Mouse (Mus musculus) cerebellum, postnatal 36 days (tissue): ENCODE measurements around the gene Ficd.
A peak's percentile ranks its signal among the peaks of the same experiment; 100 is the strongest.

Source experiments
- DNase-seq, 2 experiments: peaks; one replicate each; pipeline ENCODE4 v3.0.0; 2021 to 2022; ENCODE audit warnings: mixed read lengths in 2 of 2

The Ficd gene

DNA sequence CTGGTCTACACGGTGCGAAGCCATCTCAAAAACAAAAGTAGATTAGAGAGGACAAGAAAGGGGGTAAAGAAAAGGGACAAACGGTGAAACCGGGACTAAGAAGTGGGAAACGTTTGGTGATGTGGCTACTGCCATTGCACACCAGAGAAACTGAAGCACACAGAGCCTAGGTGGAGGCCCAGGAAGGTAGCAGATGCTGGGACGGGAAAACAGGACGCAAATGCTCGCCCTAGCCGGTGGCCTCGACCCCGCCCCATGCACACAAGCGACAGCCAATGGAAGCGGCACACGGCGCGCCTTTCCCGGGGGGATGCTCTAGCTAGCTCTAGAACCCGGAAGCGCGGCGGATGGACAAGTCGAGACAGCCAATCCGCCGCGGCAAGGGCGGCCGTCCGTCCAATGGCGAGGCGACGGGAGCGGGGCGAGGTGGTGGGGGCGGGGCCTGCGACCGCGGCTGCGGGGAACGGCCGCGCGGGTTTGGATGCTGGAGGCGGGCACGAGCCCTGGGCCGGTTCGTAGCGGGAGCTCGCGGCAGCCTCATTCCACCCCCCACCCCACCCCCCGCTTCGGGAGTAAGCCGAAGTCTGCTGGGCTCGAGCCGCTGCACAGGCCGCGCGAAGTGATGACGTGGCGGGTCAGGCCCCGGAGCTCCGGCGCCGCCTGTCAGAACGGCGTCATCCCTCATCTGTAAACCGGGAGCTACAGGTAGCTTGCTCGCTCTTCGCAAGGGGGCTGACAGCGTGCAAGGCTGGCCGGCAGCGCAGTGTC, at the start of gene Ficd:
Gene Ficd (plus strand): TSS at position 459 of the 768 bp plus-strand sequence.
- DNase-seq = peak; percentile 90 to 92

DNA sequence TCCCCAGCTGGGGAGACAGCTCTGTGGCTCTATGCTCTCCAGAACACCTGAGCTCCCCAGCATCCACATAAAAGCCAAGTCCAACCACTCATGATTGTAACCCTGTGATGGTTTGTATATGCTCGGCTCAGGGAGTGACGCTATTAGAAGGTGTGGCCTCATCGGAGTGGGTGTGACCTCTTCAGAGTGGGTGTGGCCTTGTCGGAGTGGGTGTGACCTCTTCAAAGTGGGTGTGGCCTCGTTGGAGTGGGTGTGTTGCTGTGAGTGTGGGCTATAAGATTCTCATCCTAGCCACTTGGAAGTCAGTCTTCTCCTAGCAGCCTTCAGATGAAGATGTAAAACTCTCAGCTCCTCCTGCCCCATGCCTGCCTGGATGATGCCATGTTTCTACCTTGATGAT, 48.1 kb upstream of the Ficd start:
- DNase-seq = no peak

- peak in 1 of 2 experiments; percentile 39 for DNase-seq
Measured at GRCm38 (mm10) chr5:113690069-113690548, 45.5 kb upstream of the Ficd start.

GRCm38 (mm10) chr5:113690866-113691265, 44.7 kb upstream of the Ficd start:
- DNase-seq = no peak

DNA sequence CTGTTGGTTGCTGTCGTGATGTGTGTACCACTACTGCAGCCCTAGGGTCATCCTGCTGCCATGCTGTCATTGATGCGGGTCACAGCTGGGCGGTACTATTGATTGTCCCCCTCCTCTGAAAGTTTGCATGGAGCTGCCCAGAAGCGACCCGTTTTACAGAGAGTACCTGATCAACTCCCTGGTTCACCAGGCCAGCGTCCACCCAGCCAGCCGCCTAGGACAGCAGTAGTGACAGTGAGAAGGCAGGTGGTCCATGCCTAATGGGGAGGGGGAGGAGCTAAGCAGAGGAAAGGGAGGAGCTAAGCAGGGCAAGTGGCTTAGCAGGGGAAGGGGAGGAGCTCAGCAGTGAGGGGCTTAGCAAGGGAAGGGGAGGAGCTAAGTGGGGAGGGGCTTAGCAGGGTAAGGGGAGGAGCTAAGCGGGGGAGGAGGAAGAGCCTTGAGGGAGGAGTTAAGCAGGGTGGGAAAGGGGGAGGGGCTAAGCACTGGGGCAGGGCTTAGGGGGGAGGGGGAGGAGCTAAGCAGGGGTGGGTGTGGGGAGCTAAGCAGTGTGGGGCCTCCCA, 42.3 kb upstream of the Ficd start:
- DNase-seq = no peak

DNA sequence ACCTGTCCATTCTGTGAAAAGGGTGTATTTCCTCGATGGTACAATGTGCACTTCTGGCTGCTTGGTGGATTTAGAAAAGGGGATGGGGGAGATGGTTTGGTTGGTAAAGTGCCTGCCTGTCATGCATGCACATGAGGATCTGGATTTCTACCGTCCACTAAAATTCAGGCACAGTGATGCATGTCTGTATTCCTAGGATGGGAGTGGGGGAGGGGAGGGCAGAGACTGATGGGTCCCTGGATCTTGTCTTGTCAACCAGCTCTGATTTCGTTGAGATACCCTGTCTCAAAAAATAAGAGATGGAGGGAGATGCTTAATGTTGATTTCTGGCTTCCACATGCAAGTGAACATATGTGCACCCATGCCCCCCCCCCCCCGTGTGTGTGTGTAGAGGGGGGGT, 41.6 kb upstream of the Ficd start:
- DNase-seq = no peak

- DNase-seq = no peak
Measured at GRCm38 (mm10) chr5:113694415-113694814, 41.2 kb upstream of the Ficd start.

- DNase-seq = no peak
Measured at GRCm38 (mm10) chr5:113700388-113701023, 35.1 kb upstream of the Ficd start.

DNA sequence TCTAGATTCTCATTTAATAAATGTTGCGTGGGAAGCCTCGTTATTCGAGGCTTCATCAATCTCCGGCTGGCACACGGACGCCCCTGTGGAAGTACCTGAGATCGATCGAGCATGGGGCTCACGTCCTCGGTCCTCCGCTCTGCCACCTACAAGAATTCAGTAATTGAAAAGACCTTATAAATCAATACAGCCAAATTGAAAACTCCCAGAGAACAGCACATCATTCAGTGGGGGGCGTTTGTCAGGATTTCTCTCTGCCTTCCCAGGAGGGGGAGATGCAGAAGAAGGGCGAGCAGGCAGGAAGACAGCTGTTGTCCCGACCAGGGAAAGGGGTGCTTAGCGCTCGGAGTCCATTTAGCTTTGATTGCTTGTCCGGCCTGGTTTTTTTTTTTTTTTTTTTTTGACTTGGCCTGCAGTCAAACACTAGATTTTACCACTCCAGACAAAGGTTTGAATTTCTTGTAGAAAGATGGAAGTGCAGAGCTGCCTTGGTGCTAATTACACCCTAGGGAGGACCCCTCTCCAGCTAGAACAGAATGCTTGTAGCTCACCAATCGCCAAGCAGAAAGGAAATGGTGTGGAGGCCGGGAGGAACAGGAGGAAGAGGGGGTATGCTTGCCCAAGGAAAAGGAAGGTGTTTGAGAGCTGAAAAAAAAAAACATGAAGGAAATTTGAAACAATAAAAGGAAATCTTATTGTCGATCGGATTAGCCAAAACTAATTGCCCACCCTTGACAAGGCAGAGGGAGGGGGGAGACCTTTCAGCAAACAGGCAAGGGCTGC, 31.6 kb upstream of the Ficd start:
- no peak for DNase-seq

DNA sequence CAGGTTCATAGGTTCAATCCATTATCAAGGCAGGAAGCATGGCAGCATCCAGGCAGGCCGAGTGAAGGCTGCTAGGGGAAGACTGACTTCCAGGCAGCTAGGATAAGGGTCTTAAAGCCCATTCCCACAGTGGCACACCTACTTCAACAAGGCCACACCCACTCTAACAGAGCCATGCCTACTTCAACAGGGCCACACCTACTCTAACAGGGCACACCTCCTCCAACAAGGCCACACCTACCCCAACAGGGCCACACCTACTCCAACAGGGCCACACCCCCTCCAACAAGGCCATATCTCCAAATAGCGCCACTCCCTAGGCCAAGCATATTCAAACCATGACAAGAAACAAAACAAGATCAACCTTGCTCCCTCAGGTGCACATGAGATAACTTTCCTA, 22.7 kb upstream of the Ficd start:
- no peak for DNase-seq

DNA sequence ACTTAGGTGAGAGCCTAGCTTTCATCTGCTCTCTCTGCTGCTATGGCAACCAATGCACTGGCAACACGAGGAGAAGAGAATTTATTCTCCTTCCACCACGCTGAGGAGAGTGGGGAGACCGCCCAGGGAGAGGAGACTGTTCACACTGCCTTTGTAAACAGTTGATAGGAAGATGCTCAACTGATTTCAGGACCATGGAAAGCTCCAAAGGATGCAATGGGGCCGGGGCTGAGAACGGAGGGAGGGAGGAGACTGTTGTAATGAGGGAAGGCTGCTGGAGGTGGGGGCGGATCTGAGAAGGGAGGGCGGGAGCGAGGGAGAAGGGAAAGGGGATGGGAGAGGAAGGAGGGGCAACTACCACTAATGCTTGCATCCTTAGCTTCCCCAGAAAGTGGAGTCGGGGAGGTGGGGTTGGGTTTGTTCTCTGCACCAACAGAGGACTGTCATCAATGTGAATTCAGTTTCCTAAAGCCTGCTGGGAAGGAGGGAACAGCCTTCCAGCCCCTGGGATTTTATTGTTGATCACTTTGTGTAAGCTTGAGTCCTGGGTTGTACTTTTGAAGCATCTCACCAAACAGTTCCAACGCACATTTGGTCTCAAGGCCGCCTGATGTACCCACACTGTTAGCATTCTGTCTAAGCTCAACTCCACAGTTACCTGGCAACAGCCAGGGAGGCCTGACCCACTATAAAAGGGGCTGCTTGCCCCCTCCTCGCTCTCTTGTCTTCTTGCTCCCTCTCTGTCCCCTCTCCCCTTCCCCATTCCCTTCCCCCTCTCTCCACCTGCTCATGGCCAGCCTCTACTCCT, 18.8 kb upstream of the Ficd start:
- DNase-seq = no peak

GRCm38 (mm10) chr5:113719221-113719661, 16.4 kb upstream of the Ficd start:
- peak; percentile 57 to 66 for DNase-seq

DNA sequence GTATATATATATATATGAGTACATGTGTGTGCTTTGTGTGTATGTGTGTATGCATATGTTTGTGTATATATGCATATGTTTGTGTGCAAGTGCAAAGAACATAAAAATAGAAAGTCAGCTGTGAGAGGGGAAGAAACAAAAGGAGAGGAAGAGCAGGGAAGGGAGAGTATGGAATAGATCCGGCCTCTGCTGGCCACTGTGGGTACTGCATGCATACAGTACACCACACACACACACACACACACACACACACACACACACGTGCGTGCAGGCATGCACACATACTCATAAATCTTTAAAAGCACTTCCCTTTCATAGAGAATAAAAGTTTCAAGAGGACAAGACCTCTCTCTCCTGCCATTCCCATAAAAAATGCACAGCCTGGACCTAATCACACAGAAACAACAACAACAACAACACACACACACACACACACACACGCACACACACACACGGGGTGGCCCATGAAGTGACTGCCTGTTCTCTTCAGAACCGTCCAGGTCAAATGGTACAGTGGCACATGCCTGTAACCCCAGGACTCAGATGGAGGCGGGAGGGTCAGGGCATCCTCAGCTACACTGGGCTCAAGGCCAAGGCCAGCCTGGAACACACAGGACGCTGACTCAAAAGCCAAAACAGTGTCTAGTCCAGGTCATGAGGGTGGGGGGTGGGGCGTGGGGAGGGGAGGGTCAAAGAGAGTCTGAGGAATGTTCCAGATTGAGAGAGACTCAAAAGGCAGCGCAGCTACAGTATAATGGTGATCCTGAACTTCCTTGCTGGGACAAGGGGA, 13.2 kb upstream of the Ficd start:
- DNase-seq = peak; percentile 66

- peak; percentile 99 to 100 for DNase-seq
Measured at GRCm38 (mm10) chr5:113723567-113724237, 11.9 kb upstream of the Ficd start.

GRCm38 (mm10) chr5:113724446-113724845, 11.2 kb upstream of the Ficd start, which contains the start of gene 1700069L16Rik:
Gene 1700069L16Rik (minus strand): TSS chr5:113724772.
- DNase-seq = peak; percentile 95 to 99

GRCm38 (mm10) chr5:113725417-113725816, 10.2 kb upstream of the Ficd start:
- DNase-seq = no peak

- DNase-seq = peak; percentile 66 to 67
Measured at GRCm38 (mm10) chr5:113726618-113727017, 9.0 kb upstream of the Ficd start.

DNA sequence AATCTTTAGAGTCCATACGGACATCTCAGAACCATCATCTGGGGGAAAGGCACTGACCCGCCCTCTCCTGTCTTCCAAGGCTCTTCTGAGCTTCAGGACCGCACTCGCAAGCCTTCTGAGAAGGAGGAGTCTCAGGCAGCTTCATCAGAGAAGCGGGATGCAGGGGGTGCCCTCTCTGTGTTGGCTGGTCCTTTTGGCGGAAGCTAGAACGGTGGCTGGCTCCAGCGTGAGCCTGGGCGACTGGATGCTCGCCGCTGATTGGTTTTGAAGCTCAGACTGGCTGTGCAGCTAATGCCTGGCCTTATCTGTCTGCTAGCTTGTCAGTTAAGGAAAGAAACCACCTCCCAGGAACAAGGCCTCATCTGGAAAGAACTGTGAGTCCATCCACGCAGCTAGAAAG, 8.4 kb upstream of the Ficd start:
- DNase-seq = peak; percentile 74 to 82

- peak; percentile 94 to 95 for DNase-seq
Measured at GRCm38 (mm10) chr5:113728011-113728410, 7.6 kb upstream of the Ficd start.

GRCm38 (mm10) chr5:113728691-113729090, 6.9 kb upstream of the Ficd start:
- DNase-seq = no peak
